Mouse (Mus musculus): Measurements from ENCODE around the gene Tbl3. TPM values are rescaled to one million over a fixed set of nuclear protein-coding genes. Genes with fewer than 3 reads are reported as not detected.

The Tbl3 gene
- total and polyA plus RNA-seq, 3 experiments = 103 to 111 TPM; not detected in 1

DNA sequence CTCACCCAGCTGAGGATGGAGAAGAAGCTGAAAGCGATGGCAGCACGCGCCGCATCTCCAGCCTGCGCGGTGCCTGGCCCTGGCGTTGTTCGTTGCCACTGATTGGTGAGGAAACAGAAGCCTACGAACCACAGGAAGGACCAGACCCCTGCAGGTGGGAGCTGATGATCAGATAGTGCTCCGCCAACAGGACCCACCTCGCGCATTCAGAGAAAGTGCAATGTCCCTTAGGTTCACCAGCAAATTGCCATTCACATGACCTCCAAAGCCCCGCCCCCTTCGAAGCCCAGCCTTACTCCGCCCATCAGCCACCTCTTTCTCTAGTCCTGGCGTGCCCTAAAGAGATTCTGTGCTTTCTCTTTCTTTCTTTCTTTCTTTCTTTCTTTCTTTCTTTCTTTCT is 20.9 kb downstream of the Tbl3 start:
- Histone ChIP-seq H3K79me2 (ENCODE audit: control insufficient read depth, insufficient read depth, low read length, poor library complexity) (no peaks in the 10 kb centered on the region), H3K27me3 (ENCODE audit: control insufficient read depth in 1 of 2, insufficient read depth in 2 of 2, low read length in 2 of 2) (no peaks in the 10 kb centered on the region), H3K36me3 (ENCODE audit: control insufficient read depth in 1 of 2, insufficient read depth in 2 of 2, low read length in 2 of 2) (peaks cover 0 to 3% of the 10 kb centered on the region in 2 experiments; a peak in 1 of 4 replicates), H3K27ac (ENCODE audit: control insufficient read depth, low read depth, low read length) (peak overlapping the region; percentile 2), H3K4me3 (ENCODE audit: control insufficient read depth in 1 of 2, insufficient read depth in 1 of 2, low read depth in 2 of 2, low read length in 2 of 2) (peak overlapping the region; percentile 36 to 72), H3K9ac (ENCODE audit: control insufficient read depth, low read depth, low read length, poor library complexity, severe bottlenecking) (peak overlapping the region; percentile 24), H3K9me3 (replicated peaks; ENCODE audit: insufficient read depth, low read length) (no peaks in the 10 kb centered on the region), H3K4me1 (ENCODE audit: control insufficient read depth in 1 of 2, insufficient read depth in 2 of 2, low read length in 2 of 2) (peaks cover 0 to 12% of the 10 kb centered on the region in 2 experiments; a peak in 3 of 4 replicates)
- DNase-seq (ENCODE audit: low read depth, low spot score) = peak; percentile 84
- TF ChIP-seq TBP (IDR thresholded peaks at IDR 0.05; ENCODE audit: low read depth, low read length) (no peak), NRF1 (IDR thresholded peaks at IDR 0.05; ENCODE audit: insufficient read depth, low read depth, low read length, poor library complexity, severe bottlenecking) (no peak), CHD1 (IDR thresholded peaks at IDR 0.05; ENCODE audit: low read depth, low read length) (no peak), EP300 (IDR thresholded peaks at IDR 0.05; ENCODE audit: low read depth in 1 of 2, low read length in 2 of 2) (no peak), POLR2A (IDR thresholded peaks at IDR 0.05; ENCODE audit: control insufficient read depth in 1 of 2, insufficient read depth in 1 of 2, low read depth in 1 of 2, low read length in 2 of 2, poor library complexity in 1 of 2) (0 out of 4 replicates have a peak, but pooled peaks of 1 of the 2 experiments have one; percentile 9), MYC (IDR thresholded peaks at IDR 0.05; ENCODE audit: low read depth, low read length) (0 out of 2 replicates have a peak, but pooled peaks have one; percentile 15), CTCF (IDR thresholded peaks at IDR 0.05 in 2 of 3, conservative IDR thresholded peaks at IDR 0.05 in 1 of 3; ENCODE audit: control insufficient read depth in 1 of 3, insufficient read depth in 1 of 3, low read depth in 2 of 3, low read length in 3 of 3, poor library complexity in 1 of 3, severe bottlenecking in 1 of 3) (no peak), RCOR1 (IDR thresholded peaks at IDR 0.05; ENCODE audit: low read depth, low read length) (no peak), MYB (IDR thresholded peaks at IDR 0.05; ENCODE audit: low read depth, low read length) (no peak), GATA1 (IDR thresholded peaks at IDR 0.05; ENCODE audit: low read depth, low read length) (no peak), MAFK (IDR thresholded peaks at IDR 0.05; ENCODE audit: borderline replicate concordance, low read depth, low read length) (no peak), TAL1 (IDR thresholded peaks at IDR 0.05; ENCODE audit: low read length) (no peak), POLR2AphosphoS5 (IDR thresholded peaks at IDR 0.05; ENCODE audit: borderline replicate concordance, low read depth, low read length) (no peak), ELF1 (IDR thresholded peaks at IDR 0.05; ENCODE audit: low read depth, low read length) (no peak), ZKSCAN1 (IDR thresholded peaks at IDR 0.05; ENCODE audit: low read depth, low read length) (no peak), JUND (IDR thresholded peaks at IDR 0.05; ENCODE audit: low read depth, low read length) (no peak), KAT2A (conservative IDR thresholded peaks at IDR 0.05; ENCODE audit: low read depth, low read length) (no peak), USF2 (IDR thresholded peaks at IDR 0.05; ENCODE audit: borderline replicate concordance in 1 of 2, insufficient read depth in 1 of 2, low read depth in 1 of 2, low read length in 2 of 2) (no peak), E2F4 (IDR thresholded peaks at IDR 0.05; ENCODE audit: borderline replicate concordance, low read depth, low read length) (no peak), SIN3A (IDR thresholded peaks at IDR 0.05; ENCODE audit: low read length) (no peak; the same call in 1 of the 2 replicates), ZMIZ1 (IDR thresholded peaks at IDR 0.05; ENCODE audit: low read depth, low read length) (no peak; the same call in 1 of the 2 replicates), USF1 (IDR thresholded peaks at IDR 0.05; ENCODE audit: low read depth, low read length) (peak; percentile 73)

All from MEL (cell line).